Mouse (Mus musculus) CD8-positive naive resting alpha-beta T cell, adult 2 months (primary cell): ENCODE results near the gene Gm11060.

Source experiments
- DNase-seq, 2 experiments: peaks; one replicate each; pipeline ENCODE4 v3.0.0; 2022; ENCODE audit warnings: low read depth in 2 of 2, low spot score in 2 of 2

Gm11060 gene

GRCm38 (mm10) chr2:105091718-105092117 lies at the start of gene Gm11060:
Gene Gm11060 (plus strand): TSS chr2:105092018.
- no peak for DNase-seq

GRCm38 (mm10) chr2:105043152-105043551 lies 48.7 kb upstream of the Gm11060 start:
- no peak for DNase-seq

- DNase-seq = no peak
These were observed 43.5 kb upstream of the Gm11060 start for GRCm38 (mm10) chr2:105048301-105048700.

GRCm38 (mm10) chr2:105055529-105055928 lies 36.3 kb upstream of the Gm11060 start:
- DNase-seq = no peak

GRCm38 (mm10) chr2:105058577-105059116 lies 33.2 kb upstream of the Gm11060 start:
- DNase-seq = no peak

- DNase-seq = no peak
These were observed 29.0 kb upstream of the Gm11060 start for GRCm38 (mm10) chr2:105062741-105063372.

GRCm38 (mm10) chr2:105072496-105072895 lies 19.3 kb upstream of the Gm11060 start:
- DNase-seq = no peak

- no peak for DNase-seq
These were observed 17.6 kb upstream of the Gm11060 start for GRCm38 (mm10) chr2:105074196-105074595.

- DNase-seq = no peak
These were observed 16.0 kb upstream of the Gm11060 start for GRCm38 (mm10) chr2:105075809-105076208.

- DNase-seq = no peak
These were observed 14.7 kb upstream of the Gm11060 start for GRCm38 (mm10) chr2:105077151-105077550.

- no peak for DNase-seq
These were observed 9.5 kb upstream of the Gm11060 start for GRCm38 (mm10) chr2:105082256-105082790.

- no peak for DNase-seq
These were observed 7.8 kb upstream of the Gm11060 start for GRCm38 (mm10) chr2:105084035-105084434.

GRCm38 (mm10) chr2:105086081-105086480 lies 5.7 kb upstream of the Gm11060 start:
- DNase-seq = no peak

GRCm38 (mm10) chr2:105088005-105088404 lies 3.8 kb upstream of the Gm11060 start:
- DNase-seq = no peak

- no peak for DNase-seq
These were observed 2.7 kb upstream of the Gm11060 start for GRCm38 (mm10) chr2:105089083-105089482.

GRCm38 (mm10) chr2:105089581-105090508 lies 2.0 kb upstream of the Gm11060 start:
- no peak for DNase-seq

- DNase-seq = no peak
These were observed 827 bp upstream of the Gm11060 start for GRCm38 (mm10) chr2:105090991-105091390.

GRCm38 (mm10) chr2:105097294-105097953 lies 5.6 kb downstream of the Gm11060 start:
- no peak for DNase-seq

- DNase-seq = no peak
These were observed 7.6 kb downstream of the Gm11060 start for GRCm38 (mm10) chr2:105099410-105099809.

- no peak for DNase-seq
These were observed 8.7 kb downstream of the Gm11060 start for GRCm38 (mm10) chr2:105100541-105100940.

- no peak for DNase-seq
These were observed 16.9 kb downstream of the Gm11060 start for GRCm38 (mm10) chr2:105108703-105109158.
